Mouse (Mus musculus) neural tube, embryonic 12.5 days (tissue): ENCODE measurements around the gene Ak8. TPM values are rescaled to one million over a fixed set of nuclear protein-coding genes. Genes with fewer than 3 reads are reported as not detected.

Experiments used
- ATAC-seq: fragments of 200-750 bp; cut with Nextera tagmentation; 2 replicates; pipeline ENCODE4 v1.8.0; 2017; ENCODE audit warnings: low read depth, mild to moderate bottlenecking, moderate TSS enrichment, moderate library complexity; ENCODE audit not compliant: low FRiP score
- H3K27ac ChIP-seq: fragments of 300-500 bp; sonication (generic); 2 replicates; pipeline ENCODE4 v1.5.1; 2016
- H3K27me3 ChIP-seq: fragments of 300-500 bp; sonication (generic); replicated peaks from 2 replicates; pipeline ENCODE4 v1.6.1; 2016; ENCODE audit warnings: mild to moderate bottlenecking
- H3K36me3 ChIP-seq: fragments of 300-500 bp; sonication (generic); 2 replicates; pipeline ENCODE4 v1.6.1; 2016; ENCODE audit warnings: mild to moderate bottlenecking
- H3K4me1 ChIP-seq: fragments of 300-500 bp; sonication (generic); 2 replicates; pipeline ENCODE4 v1.6.1; 2016
- H3K4me2 ChIP-seq: fragments of 300-500 bp; sonication (generic); replicated peaks from 2 replicates; pipeline ENCODE4 v1.6.1; 2016; ENCODE audit warnings: mild to moderate bottlenecking
- H3K4me3 ChIP-seq: fragments of 300-500 bp; sonication (generic); 2 replicates; pipeline ENCODE4 v1.5.1; 2016
- H3K9ac ChIP-seq: fragments of 300-500 bp; sonication (generic); 2 replicates; pipeline ENCODE4 v1.6.1; 2016; ENCODE audit warnings: mild to moderate bottlenecking
- H3K9me3 ChIP-seq: fragments of 300-500 bp; sonication (generic); 2 replicates; pipeline ENCODE4 v1.6.1; 2016; ENCODE audit warnings: mild to moderate bottlenecking
- WGBS: fragments of 180-500 bp; shearing (Covaris S2); methylation state at CpG from one replicate; pipeline ENCODE4 v1.1.7; 2016; 5-methylcytosine and 5-hydroxymethylcytosine counted together
- polyA plus RNA-seq: library from polyadenylated mRNA; unstranded; fragments of >200 nt; fragmentation: Nextera tagmentation; extraction: Ambion mirVana; gene quantifications from 2 replicates; pipeline ENCODE4 v1.2.1, GENCODE M21; 2016

The Ak8 gene
- polyA plus RNA-seq, 1 experiment from 2014 or later = 0.96 TPM

- Histone ChIP-seq H3K9ac (no peak overlapping the region), H3K4me2 (no peak overlapping the region), H3K9me3 (no peaks in the 10 kb centered on the region), H3K4me3 (no peak overlapping the region), H3K36me3 (no peaks in the 10 kb centered on the region), H3K27me3 (0 out of 2 replicates have a peak, but pooled peaks cover 2% of the 10 kb centered on the region), H3K27ac (no peak overlapping the region), H3K4me1 (peaks cover 18% of the 10 kb centered on the region)
- no peak for ATAC-seq
- 78% methylated on average over 2 of the region's 2 CpGs for WGBS
Observed at GRCm38 (mm10) chr2:28799575-28799974, 99.6 kb downstream of the Ak8 start.

- H3K27me3 ChIP-seq = no peaks in the 10 kb centered on the region
- ATAC-seq = no peak
- 85% methylated on average over 7 of the region's 7 CpGs for WGBS
Observed at GRCm38 (mm10) chr2:28803406-28803805, 103.4 kb downstream of the Ak8 start.

GRCm38 (mm10) chr2:28808841-28809240 lies 108.9 kb downstream of the Ak8 start:
- no peak for ATAC-seq
- H3K36me3 ChIP-seq = no peaks in the 10 kb centered on the region
- no peaks in the 10 kb centered on the region for H3K27me3 ChIP-seq
- no peaks in the 10 kb centered on the region for H3K9me3 ChIP-seq
- 77% methylated on average over 6 of the region's 6 CpGs for WGBS
- H3K4me2 ChIP-seq = no peak overlapping the region
- H3K4me1 ChIP-seq = no peaks in the 10 kb centered on the region
- no peak overlapping the region for H3K9ac ChIP-seq
- no peak overlapping the region for H3K4me3 ChIP-seq
- no peak overlapping the region for H3K27ac ChIP-seq

More at GRCm38 (mm10) chr2:28803406-28803805, 103.4 kb downstream of the Ak8 start:
- H3K4me2 ChIP-seq = no peak overlapping the region
- no peak overlapping the region for H3K9ac ChIP-seq
- no peak overlapping the region for H3K4me3 ChIP-seq
- no peaks in the 10 kb centered on the region for H3K9me3 ChIP-seq
- H3K36me3 ChIP-seq = no peaks in the 10 kb centered on the region
- H3K27ac ChIP-seq = no peak overlapping the region
- H3K4me1 ChIP-seq = peaks cover 5% of the 10 kb centered on the region

- WGBS = 50% methylated on average over 5 of the region's 5 CpGs
- no peaks in the 10 kb centered on the region for H3K4me1 ChIP-seq
Observed at GRCm38 (mm10) chr2:28810260-28811013, 110.5 kb downstream of the Ak8 start.

GRCm38 (mm10) chr2:28818866-28819265 lies 118.9 kb downstream of the Ak8 start:
- H3K9ac ChIP-seq = no peak overlapping the region
- no peaks in the 10 kb centered on the region for H3K4me1 ChIP-seq
- H3K4me2 ChIP-seq = no peak overlapping the region
- WGBS = 85% methylated on average over 4 of the region's 4 CpGs
- H3K27ac ChIP-seq = no peak overlapping the region
- H3K27me3 ChIP-seq = no peaks in the 10 kb centered on the region
- no peak overlapping the region for H3K4me3 ChIP-seq
- no peaks in the 10 kb centered on the region for H3K9me3 ChIP-seq
- ATAC-seq = no peak
- peaks cover 13% of the 10 kb centered on the region for H3K36me3 ChIP-seq

More at GRCm38 (mm10) chr2:28810260-28811013, 110.5 kb downstream of the Ak8 start:
- Histone ChIP-seq H3K9me3 (no peaks in the 10 kb centered on the region), H3K4me3 (no peak overlapping the region), H3K27ac (no peak overlapping the region), H3K36me3 (no peaks in the 10 kb centered on the region), H3K27me3 (no peaks in the 10 kb centered on the region), H3K4me2 (no peak overlapping the region), H3K9ac (no peak overlapping the region)
- ATAC-seq = no peak

- Histone ChIP-seq H3K4me3 (no peak overlapping the region), H3K9me3 (no peaks in the 10 kb centered on the region), H3K4me1 (no peaks in the 10 kb centered on the region), H3K4me2 (no peak overlapping the region), H3K9ac (no peak overlapping the region), H3K36me3 (peaks cover 87% of the 10 kb centered on the region), H3K27me3 (no peaks in the 10 kb centered on the region), H3K27ac (no peak overlapping the region)
- 50% methylated on average over 4 of the region's 4 CpGs for WGBS
- no peak for ATAC-seq
Observed at GRCm38 (mm10) chr2:28829265-28829664, 129.3 kb downstream of the Ak8 start.

GRCm38 (mm10) chr2:28836181-28836940 lies 136.4 kb downstream of the Ak8 start:
- ATAC-seq = no peak
- no peak overlapping the region for H3K4me3 ChIP-seq
- no peak overlapping the region for H3K9ac ChIP-seq
- no peak overlapping the region for H3K4me2 ChIP-seq
- peaks cover 26% of the 10 kb centered on the region for H3K4me1 ChIP-seq
- H3K27me3 ChIP-seq = no peaks in the 10 kb centered on the region
- peaks cover 32% of the 10 kb centered on the region for H3K36me3 ChIP-seq
- H3K9me3 ChIP-seq = no peaks in the 10 kb centered on the region
- WGBS = 85% methylated on average over 3 of the region's 3 CpGs
- H3K27ac ChIP-seq = no peak overlapping the region

- peaks cover 7% of the 10 kb centered on the region for H3K36me3 ChIP-seq
- H3K4me1 ChIP-seq = peaks cover 33% of the 10 kb centered on the region
- H3K9ac ChIP-seq = peak overlapping the region; percentile 85
- H3K27me3 ChIP-seq = no peaks in the 10 kb centered on the region
- ATAC-seq = peak; percentile 75
- H3K9me3 ChIP-seq = no peaks in the 10 kb centered on the region
- peak overlapping the region; percentile 88 for H3K4me3 ChIP-seq
- WGBS = under 1% methylated on average over 53 of the region's 53 CpGs
- H3K4me2 ChIP-seq = peak overlapping the region; percentile 87
- H3K27ac ChIP-seq = peak overlapping the region; percentile 21
Observed at GRCm38 (mm10) chr2:28839501-28840221, 139.7 kb downstream of the Ak8 start.

- Histone ChIP-seq H3K9ac (peak within 1 kb of the TSS; percentile 85), H3K27ac (peak within 1 kb of the TSS; percentile 21), H3K9me3 (no peaks in the 10 kb centered on the region), H3K36me3 (peaks cover 9% of the 10 kb centered on the region), H3K4me1 (peaks cover 33% of the 10 kb centered on the region), H3K4me3 (peak within 1 kb of the TSS; percentile 88), H3K27me3 (no peaks in the 10 kb centered on the region), H3K4me2 (peak within 1 kb of the TSS; percentile 87)
- WGBS = under 1% methylated on average over 63 of the region's 63 CpGs
- peak; percentile 97 for ATAC-seq
Observed at GRCm38 (mm10) chr2:28840222-28840951, 140.4 kb downstream of the Ak8 start, which contains the start of the genes Gtf3c4 and Ddx31. Gene Gtf3c4, minus strand, starts transcription at chr2:28840360. Gene Ddx31, plus strand, starts transcription at chr2:28840406.

GRCm38 (mm10) chr2:28842042-28842441 lies 142.1 kb downstream of the Ak8 start:
- Histone ChIP-seq H3K4me3 (no peak overlapping the region), H3K27me3 (no peaks in the 10 kb centered on the region), H3K27ac (no peak overlapping the region), H3K9me3 (no peaks in the 10 kb centered on the region), H3K36me3 (peaks cover 20% of the 10 kb centered on the region), H3K9ac (no peak overlapping the region), H3K4me1 (peaks cover 33% of the 10 kb centered on the region), H3K4me2 (peak overlapping the region; percentile 87)
- 92% methylated on average over 3 of the region's 3 CpGs for WGBS
- ATAC-seq = no peak

GRCm38 (mm10) chr2:28848879-28849278 lies 148.9 kb downstream of the Ak8 start:
- Histone ChIP-seq H3K9me3 (no peaks in the 10 kb centered on the region), H3K4me1 (no peaks in the 10 kb centered on the region), H3K27ac (no peak overlapping the region), H3K4me2 (no peak overlapping the region), H3K9ac (no peak overlapping the region), H3K27me3 (no peaks in the 10 kb centered on the region), H3K36me3 (peaks cover 63% of the 10 kb centered on the region), H3K4me3 (no peak overlapping the region)
- 93% methylated on average over 2 of the region's 2 CpGs for WGBS
- ATAC-seq = no peak
